Mouse (Mus musculus) small intestine, adult 2 months (tissue): ENCODE measurements around the gene Map2k5. TPM values are rescaled to one million over a fixed set of nuclear protein-coding genes. Genes with fewer than 3 reads are reported as not detected.

ENCODE experiments used
- H3K27ac ChIP-seq: fragments of 200-500 bp; 2 replicates; pipeline ENCODE4 v1.5.1; 2012; ENCODE audit warnings: low read depth, low read length, control low read depth, inconsistent platforms; ENCODE audit not compliant: insufficient read depth
- H3K27me3 ChIP-seq: fragments of 200-500 bp; 2 replicates; pipeline ENCODE4 v1.6.1; 2012; ENCODE audit warnings: mild to moderate bottlenecking, moderate library complexity, low read length, inconsistent platforms; ENCODE audit not compliant: control insufficient read depth, insufficient read depth
- H3K36me3 ChIP-seq: fragments of 200-500 bp; 2 replicates; pipeline ENCODE4 v1.6.1; 2012; ENCODE audit warnings: mild to moderate bottlenecking, low read length, control low read depth, inconsistent platforms; ENCODE audit not compliant: control insufficient read depth, insufficient read depth
- H3K4me1 ChIP-seq: fragments of 200-500 bp; 2 replicates; pipeline ENCODE4 v1.6.1; 2012; ENCODE audit warnings: low read length, inconsistent platforms, mixed read lengths; ENCODE audit not compliant: control insufficient read depth, insufficient read depth, insufficient read length
- H3K4me3 ChIP-seq: fragments of 200-500 bp; 2 replicates; pipeline ENCODE4 v1.5.1; 2012; ENCODE audit warnings: low read depth, mild to moderate bottlenecking, control low read depth, inconsistent platforms, low read length, moderate library complexity
- CTCF ChIP-seq: fragments of 200-500 bp; IDR thresholded peaks from 2 replicates; pipeline ENCODE4 v1.5.1; 2012; ENCODE audit warnings: low read depth, mild to moderate bottlenecking, control low read depth, inconsistent platforms, low read length, moderate library complexity, mixed read lengths; ENCODE audit not compliant: insufficient replicate concordance, insufficient read length; ENCODE audit errors: extremely low read depth
- POLR2A ChIP-seq: fragments of 200-500 bp; IDR thresholded peaks from 2 replicates; pipeline ENCODE4 v1.6.1; 2012; ENCODE audit warnings: low read depth, mild to moderate bottlenecking, control low read depth, inconsistent platforms, low read length, moderate library complexity
- WGBS: fragments of 180-500 bp; shearing (Covaris S2); methylation state at CpG from one replicate; pipeline ENCODE4 v1.1.7; 2018; 5-methylcytosine and 5-hydroxymethylcytosine counted together
- polyA plus RNA-seq: library from polyadenylated mRNA; depleted of rRNA; stranded (reverse); fragments of >200 nt; gene quantifications from 2 replicates; pipeline ENCODE4 v1.2.3, GENCODE M21; 2012

Map2k5 gene
- polyA plus RNA-seq, 1 experiment, result 26.7 TPM

DNA sequence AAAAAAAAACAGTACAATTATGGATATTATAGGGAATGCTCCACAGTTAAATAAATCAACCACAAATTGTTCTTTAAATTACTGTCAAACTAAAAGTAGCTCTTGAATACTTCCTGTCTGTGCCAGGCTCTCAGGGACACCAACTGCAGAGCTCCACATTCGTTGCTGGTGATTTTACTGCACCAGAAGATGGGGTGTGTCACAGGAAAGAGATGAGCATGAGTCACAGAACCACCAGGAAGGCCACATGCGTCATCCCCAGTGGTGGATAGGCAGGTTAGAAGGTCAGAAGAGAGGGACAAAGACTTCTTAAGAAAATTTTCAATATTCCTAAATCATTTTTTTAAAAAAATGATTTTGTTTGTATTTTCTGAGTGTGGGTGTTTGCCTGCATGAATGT is 96.6 kb downstream of the Map2k5 start:
- H3K36me3 ChIP-seq, result 0 out of 2 replicates have a peak, but pooled peaks cover 6% of the 10 kb centered on the region
- H3K27me3 ChIP-seq, result no peaks in the 10 kb centered on the region
- H3K4me3 ChIP-seq, result no peak overlapping the region
- WGBS, result 57% methylated on average over 2 of the region's 2 CpGs
- TF ChIP-seq POLR2A (no peak), CTCF (no peak)
- H3K27ac ChIP-seq, result no peak overlapping the region
- no peaks in the 10 kb centered on the region for H3K4me1 ChIP-seq

DNA sequence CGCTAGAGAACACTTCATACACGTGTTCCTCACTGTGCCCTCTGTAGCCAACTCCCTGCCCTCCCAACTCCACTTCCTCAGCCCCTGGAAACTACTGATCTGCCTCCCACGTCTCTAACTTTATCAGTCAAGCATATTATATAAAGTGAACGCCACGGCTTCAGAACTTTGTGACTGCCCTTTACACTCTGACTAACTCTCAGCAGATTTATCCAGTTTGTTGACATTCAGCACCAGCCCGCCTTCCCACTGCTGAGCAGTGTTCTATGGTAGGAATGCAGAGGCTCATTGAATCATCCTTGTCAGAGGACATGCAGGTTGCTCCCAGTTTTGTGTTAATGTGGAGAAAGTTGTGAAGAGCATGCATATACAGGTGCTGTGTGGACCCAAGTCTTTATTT is 103.9 kb downstream of the Map2k5 start:
- no peaks in the 10 kb centered on the region for H3K27me3 ChIP-seq
- 40% methylated on average over 6 of the region's 6 CpGs for WGBS
- no peak overlapping the region for H3K4me3 ChIP-seq
- no peaks in the 10 kb centered on the region; the same call in 1 of the 2 replicates for H3K4me1 ChIP-seq
- H3K36me3 ChIP-seq, result no peaks in the 10 kb centered on the region
- TF ChIP-seq POLR2A, result no peak
- no peak for TF ChIP-seq CTCF
- no peak overlapping the region for H3K27ac ChIP-seq

- H3K4me3 ChIP-seq, result no peak overlapping the region
- no peaks in the 10 kb centered on the region for H3K36me3 ChIP-seq
- no peak for TF ChIP-seq POLR2A
- no peak for TF ChIP-seq CTCF
- no peaks in the 10 kb centered on the region; the same call in 1 of the 2 replicates for H3K4me1 ChIP-seq
- no peaks in the 10 kb centered on the region for H3K27me3 ChIP-seq
- WGBS, result 82% methylated on average over 3 of the region's 3 CpGs
- no peak overlapping the region for H3K27ac ChIP-seq
Observed at GRCm38 (mm10) chr9:63269839-63270238, 107.9 kb downstream of the Map2k5 start.

GRCm38 (mm10) chr9:63263188-63263587 is 114.5 kb downstream of the Map2k5 start:
- no peaks in the 10 kb centered on the region for H3K4me1 ChIP-seq
- WGBS, result 64% methylated on average over 1 of the region's 1 CpGs
- H3K27ac ChIP-seq, result no peak overlapping the region
- H3K36me3 ChIP-seq, result no peaks in the 10 kb centered on the region
- TF ChIP-seq CTCF, result no peak
- no peak for TF ChIP-seq POLR2A
- H3K27me3 ChIP-seq, result no peaks in the 10 kb centered on the region
- H3K4me3 ChIP-seq, result no peak overlapping the region

DNA sequence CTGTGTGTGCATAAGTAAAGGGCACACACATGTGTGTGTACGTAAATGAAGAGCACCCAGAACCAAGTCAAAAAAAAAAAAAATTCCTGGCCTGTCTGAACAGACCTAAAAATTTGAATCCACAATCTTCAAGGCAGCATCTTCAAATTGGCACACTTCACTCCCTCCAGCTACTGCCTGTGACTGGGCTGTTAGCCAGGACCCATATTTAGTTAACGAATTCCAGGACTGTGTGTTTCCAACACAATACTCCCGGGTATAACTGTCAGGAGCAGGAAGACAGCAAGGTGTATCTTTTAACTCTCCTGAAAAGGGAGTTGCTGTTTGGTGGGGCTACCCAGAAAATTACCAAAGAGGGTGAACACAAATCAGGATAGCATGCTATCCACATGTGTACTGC is 118.9 kb downstream of the Map2k5 start:
- TF ChIP-seq CTCF (no peak), POLR2A (no peak)
- peaks cover 5% of the 10 kb centered on the region; the same call in 1 of the 2 replicates for H3K36me3 ChIP-seq
- WGBS, result 61% methylated on average over 3 of the region's 3 CpGs
- no peaks in the 10 kb centered on the region for H3K27me3 ChIP-seq
- H3K4me1 ChIP-seq, result no peaks in the 10 kb centered on the region
- H3K4me3 ChIP-seq, result no peak overlapping the region
- no peak overlapping the region for H3K27ac ChIP-seq

- Histone ChIP-seq H3K27me3 (no peaks in the 10 kb centered on the region), H3K4me1 (no peaks in the 10 kb centered on the region), H3K4me3 (no peak overlapping the region), H3K36me3 (peaks cover 5% of the 10 kb centered on the region; the same call in 1 of the 2 replicates), H3K27ac (no peak overlapping the region)
- TF ChIP-seq POLR2A (no peak), CTCF (no peak)
- 91% methylated on average over 4 of the region's 4 CpGs for WGBS
Observed at GRCm38 (mm10) chr9:63257739-63258138, 120.0 kb downstream of the Map2k5 start.

GRCm38 (mm10) chr9:63250841-63251626 is 126.7 kb downstream of the Map2k5 start:
- no peaks in the 10 kb centered on the region for H3K27me3 ChIP-seq
- no peak overlapping the region for H3K4me3 ChIP-seq
- WGBS, result 93% methylated on average over 19 of the region's 19 CpGs
- H3K4me1 ChIP-seq, result no peaks in the 10 kb centered on the region
- H3K36me3 ChIP-seq, result peaks cover 3% of the 10 kb centered on the region
- TF ChIP-seq CTCF (no peak), POLR2A (no peak)
- no peak overlapping the region for H3K27ac ChIP-seq
